Mouse (Mus musculus) ES-E14 (cell line): ENCODE measurements at regions not wholly inside any gene's neighbourhood (a gene's known extent, or its start where the extent isn't known, plus 50 kb on each side); places are given as distances from the start of the nearest gene placed in this dataset.

ENCODE experiments used
- CHD2 ChIP-seq: IDR thresholded peaks from 2 replicates; pipeline ENCODE4 v1.6.1; 2014; ENCODE audit warnings: mild to moderate bottlenecking, low read depth, low read length, inconsistent platforms
- HCFC1 ChIP-seq: IDR thresholded peaks from 2 replicates; pipeline ENCODE4 v1.6.1; 2012; ENCODE audit warnings: low read length, inconsistent platforms, borderline replicate concordance; ENCODE audit not compliant: insufficient read depth
- MAFK ChIP-seq: IDR thresholded peaks from 2 replicates; pipeline ENCODE4 v1.6.1; 2014; ENCODE audit warnings: mild to moderate bottlenecking, low read depth, low read length, inconsistent platforms; ENCODE audit not compliant: insufficient read depth
- ZC3H11A ChIP-seq: IDR thresholded peaks from 2 replicates; pipeline ENCODE4 v1.6.1; 2012; ENCODE audit warnings: low read depth, mild to moderate bottlenecking, inconsistent platforms, low read length, borderline replicate concordance
- ZNF384 ChIP-seq: IDR thresholded peaks from 2 replicates; pipeline ENCODE4 v1.6.1; 2012; ENCODE audit warnings: low read depth, low read length, inconsistent platforms

DNA sequence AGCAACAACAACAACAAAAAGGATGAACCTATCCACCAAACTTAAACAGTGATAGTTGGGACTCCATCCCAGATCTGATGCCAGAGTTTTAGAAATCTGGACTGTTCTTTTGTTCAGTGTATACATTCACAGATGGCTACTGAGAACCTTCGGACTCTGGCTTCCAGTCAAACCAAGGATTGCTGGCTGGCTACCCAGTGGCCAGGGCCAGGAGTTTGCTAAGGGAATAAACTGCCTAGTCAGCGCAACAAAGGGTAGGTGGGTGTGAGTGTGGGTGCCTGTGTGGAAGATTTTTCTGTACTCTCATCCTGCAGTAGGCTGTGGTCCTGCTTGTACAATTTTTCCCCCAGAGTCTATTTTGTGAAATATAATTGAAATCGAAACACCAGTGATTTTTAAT, 69.1 kb downstream of the Fam84a start:
- 0 out of 2 replicates have a peak, but pooled peaks have one; percentile 19 for TF ChIP-seq MAFK
- no peak for TF ChIP-seq HCFC1
- no peak for TF ChIP-seq CHD2
- TF ChIP-seq ZNF384, result no peak
- no peak for TF ChIP-seq ZC3H11A
